Mouse (Mus musculus) lung, adult 2 months (tissue): ENCODE results near the gene Zfp760. TPM values are rescaled to one million over a fixed set of nuclear protein-coding genes. Genes with fewer than 3 reads are reported as not detected.
"Not testable (repeated sequence)": the region's sequence is repeated elsewhere in the genome, so short reads cannot be mapped to it uniquely, and the experiment has no call there.

Experiments
- DNase-seq: peaks from one replicate; pipeline ENCODE4 v3.0.0; 2022
- H3K4me1 ChIP-seq: fragments of 200-500 bp; 2 replicates; pipeline ENCODE4 v1.6.1; 2011; ENCODE audit warnings: low read length; ENCODE audit not compliant: control insufficient read depth, insufficient read depth
- H3K4me3 ChIP-seq: fragments of 200-500 bp; replicated peaks from 2 replicates; pipeline ENCODE3; 2011; ENCODE audit warnings: low read depth, mild to moderate bottlenecking, control low read depth, low read length; ENCODE audit errors: extremely low read depth
- CTCF ChIP-seq: fragments of 200-500 bp; IDR thresholded peaks from 2 replicates; pipeline ENCODE4 v1.5.1; 2011; ENCODE audit warnings: mild to moderate bottlenecking, low read length, control low read depth; ENCODE audit not compliant: insufficient read depth
- POLR2A ChIP-seq: fragments of 200-500 bp; IDR thresholded peaks from 2 replicates; pipeline ENCODE4 v1.6.1; 2011; ENCODE audit warnings: low read depth, mild to moderate bottlenecking, control low read depth, low read length, borderline replicate concordance; ENCODE audit errors: extremely low read depth
- WGBS: fragments of 180-500 bp; shearing (Covaris S2); methylation state at CpG from one replicate; pipeline ENCODE4 v1.1.7; 2018; 5-methylcytosine and 5-hydroxymethylcytosine counted together
- polyA plus RNA-seq: library from polyadenylated mRNA; depleted of rRNA; stranded (reverse); fragments of >200 nt; gene quantifications from 2 replicates; pipeline ENCODE4 v1.2.3, GENCODE M21; 2012; rRNA removed

Zfp760 gene
- polyA plus RNA-seq, 1 experiment = 1.4 TPM

DNA sequence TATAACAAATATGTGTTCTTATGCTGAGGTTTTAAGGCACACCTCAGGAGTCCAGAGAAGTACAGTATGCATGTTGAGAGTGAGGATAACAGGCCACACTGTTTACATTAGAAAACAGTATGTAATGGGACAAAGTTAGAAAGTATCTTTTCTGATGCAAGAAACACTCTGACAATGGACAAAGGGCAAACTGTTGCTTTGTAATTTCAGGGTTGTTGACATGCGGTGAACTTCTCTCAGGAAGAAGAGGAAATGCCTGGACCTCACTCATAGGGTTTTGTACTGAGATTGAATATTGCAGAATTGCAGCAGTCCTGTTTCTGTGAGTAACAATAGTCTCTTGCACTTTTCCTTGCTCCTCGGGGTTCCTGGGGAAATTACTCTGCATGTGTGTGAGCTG, 860 bp downstream of the Zfp760 start:
- DNase-seq = no peak
- Histone ChIP-seq H3K4me3 (peak overlapping the region; percentile 9), H3K4me1 (peaks cover 3% of the 10 kb centered on the region)
- WGBS = 18% methylated on average over 2 of the region's 2 CpGs
- no peak for TF ChIP-seq CTCF
- no peak for TF ChIP-seq POLR2A

DNA sequence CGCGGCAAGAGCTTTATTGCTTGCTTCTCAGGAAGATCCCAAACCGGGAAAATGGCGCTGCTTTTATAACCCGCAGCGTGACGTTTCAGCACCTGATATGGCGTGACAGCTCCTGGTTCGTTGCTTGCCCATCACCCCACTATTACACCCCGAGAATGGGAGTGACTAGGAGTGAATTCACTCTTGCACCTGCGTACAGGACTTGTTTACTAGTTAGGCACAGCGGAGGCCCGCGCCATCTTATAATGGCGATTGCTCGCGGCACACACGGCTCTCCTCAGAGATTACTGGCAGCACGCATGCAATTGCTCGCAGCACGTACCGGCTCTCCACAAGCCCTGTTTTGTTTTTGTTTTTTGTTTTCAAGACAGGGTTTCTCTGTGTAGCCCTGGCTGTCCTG, 23.0 kb downstream of the Zfp760 start, which contains the start of gene Zfp229:
Gene Zfp229 (plus strand): TSS at position 301 of the 400 bp plus-strand sequence.
- 92% methylated on average over 12 of the region's 22 CpGs for WGBS
- not testable (repeated sequence) for H3K4me1 ChIP-seq, H3K4me3 ChIP-seq, DNase-seq

DNA sequence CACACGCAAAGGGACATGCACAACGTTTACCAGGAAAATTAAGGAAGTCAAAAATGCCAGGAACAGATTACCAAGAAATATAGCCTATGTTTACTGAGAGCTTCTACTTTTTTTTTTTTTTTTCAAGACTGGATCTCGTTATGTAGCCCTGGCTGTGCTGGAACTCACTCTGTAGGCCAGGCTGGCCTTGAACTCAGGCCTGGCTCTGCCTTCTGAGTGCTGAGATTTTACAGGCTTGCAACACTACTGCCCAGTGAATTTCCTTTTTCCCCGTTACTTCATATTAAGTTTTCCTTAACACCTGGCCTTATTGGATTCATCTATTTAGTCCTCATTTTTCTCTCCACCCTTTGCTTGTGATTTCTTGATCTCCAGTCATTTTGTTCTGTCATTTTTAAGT, 25.5 kb downstream of the Zfp760 start:
- TF ChIP-seq POLR2A (no peak), CTCF (no peak)
- peaks cover 7% of the 10 kb centered on the region for H3K4me1 ChIP-seq
- DNase-seq = no peak
- WGBS = 45% methylated on average over 4 of the region's 4 CpGs
- peak overlapping the region; percentile 19 for H3K4me3 ChIP-seq

DNA sequence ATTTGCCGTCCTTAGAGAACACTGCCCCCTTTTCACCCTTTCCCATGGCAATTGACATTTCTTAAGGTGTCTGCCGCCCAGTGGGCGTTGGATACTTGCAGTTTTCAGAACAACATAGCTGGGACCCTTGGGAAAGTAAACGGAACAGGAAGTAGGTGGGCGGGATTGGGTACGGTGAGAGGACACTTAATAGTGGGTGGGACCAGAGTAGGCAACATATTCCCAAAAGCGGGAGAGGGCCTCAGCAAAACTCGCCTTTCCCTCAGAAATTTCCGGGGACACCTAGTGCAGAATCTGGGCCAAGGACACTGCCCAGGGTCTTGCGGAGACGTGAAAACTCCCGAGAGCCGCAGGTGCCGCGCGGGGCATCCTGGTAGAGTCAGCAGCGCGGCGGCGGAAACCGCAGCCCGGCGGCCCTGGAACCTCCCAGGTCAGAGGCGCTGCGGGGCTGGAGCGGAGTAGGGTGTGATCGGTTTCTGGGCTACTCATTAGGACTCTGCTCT, 26.0 kb downstream of the Zfp760 start:
- no peak for TF ChIP-seq CTCF
- peak; percentile 56; the same call in 1 of the 2 replicates for TF ChIP-seq POLR2A
- peaks cover 7% of the 10 kb centered on the region for H3K4me1 ChIP-seq
- peak overlapping the region; percentile 85 for H3K4me3 ChIP-seq
- WGBS = 1% methylated on average over 27 of the region's 27 CpGs
- DNase-seq = peak; percentile 82

DNA sequence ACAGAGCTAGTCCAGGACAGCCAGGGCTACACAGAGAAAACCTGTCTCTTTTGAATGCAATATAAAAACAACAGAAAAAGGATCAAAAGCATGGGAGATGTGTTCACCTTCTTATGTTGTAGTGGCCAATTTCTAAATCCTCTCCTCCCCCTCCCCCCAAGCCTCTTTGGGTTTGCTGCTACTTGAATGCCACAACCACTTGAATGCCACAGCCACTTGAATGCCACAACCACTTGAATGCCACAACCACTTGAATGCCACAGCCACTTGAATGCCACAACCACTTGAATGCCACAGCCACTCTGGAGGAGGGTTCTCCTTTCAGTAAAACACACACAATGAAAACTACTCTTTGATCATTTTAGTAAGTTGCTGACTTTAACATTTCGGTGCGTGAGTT, 45.2 kb downstream of the Zfp760 start:
- no peak overlapping the region for H3K4me3 ChIP-seq
- whole genome bisulfite sequencing = 26% methylated on average over 2 of the region's 2 CpGs

DNA sequence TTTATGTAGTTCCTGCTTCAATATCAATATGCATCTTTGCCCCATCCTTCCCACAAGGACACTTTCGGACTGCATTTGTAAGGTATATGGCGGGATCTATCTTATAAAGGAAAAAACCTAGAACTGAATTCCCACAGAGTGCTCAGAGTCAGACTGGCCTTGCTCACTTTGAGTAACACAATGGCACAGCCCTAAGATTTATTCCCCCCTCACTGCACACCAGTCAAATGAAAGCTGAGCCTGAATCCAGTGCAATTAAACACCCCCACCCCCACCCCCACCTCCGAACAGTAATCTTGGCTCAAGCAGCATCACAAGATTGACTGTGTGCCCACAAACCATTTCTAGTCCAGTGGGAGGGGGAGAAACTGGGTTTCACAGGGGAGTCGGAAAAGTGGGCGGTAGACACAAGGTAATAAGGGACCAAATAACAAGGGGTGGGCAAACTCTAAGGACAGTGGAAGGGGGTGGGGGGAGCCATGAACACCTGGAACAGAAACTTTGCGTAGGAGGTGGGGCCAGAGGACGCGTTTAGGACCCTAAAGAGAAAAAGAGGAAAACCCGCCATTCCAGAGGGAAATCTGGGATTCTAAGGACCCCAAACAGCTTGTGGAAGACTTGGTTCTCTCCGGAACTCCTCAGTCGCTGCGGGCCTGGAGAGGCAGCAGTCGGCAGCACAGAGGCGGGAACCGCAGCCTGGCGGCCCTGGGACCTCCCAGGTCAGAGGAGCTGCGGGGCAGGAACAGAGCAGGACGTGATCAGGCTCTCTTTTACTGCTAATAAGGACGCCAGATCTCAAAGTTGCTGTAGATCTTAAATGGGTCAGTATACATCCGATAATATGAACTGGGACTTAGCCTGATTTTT, 46.0 kb downstream of the Zfp760 start:
- 12% methylated on average over 20 of the region's 20 CpGs for WGBS
- no peak for DNase-seq
- Histone ChIP-seq H3K4me3 (peak overlapping the region; percentile 7), H3K4me1 (peaks cover 3% of the 10 kb centered on the region; the same call in 1 of the 2 replicates)
- TF ChIP-seq POLR2A = no peak
- no peak for TF ChIP-seq CTCF

More for the DNA sequence above, 45.2 kb downstream of the Zfp760 start:
- H3K4me1 ChIP-seq = peaks cover 3% of the 10 kb centered on the region; the same call in 1 of the 2 replicates
- TF ChIP-seq POLR2A (no peak), CTCF (no peak)
- peak; percentile 30 for DNase-seq

DNA sequence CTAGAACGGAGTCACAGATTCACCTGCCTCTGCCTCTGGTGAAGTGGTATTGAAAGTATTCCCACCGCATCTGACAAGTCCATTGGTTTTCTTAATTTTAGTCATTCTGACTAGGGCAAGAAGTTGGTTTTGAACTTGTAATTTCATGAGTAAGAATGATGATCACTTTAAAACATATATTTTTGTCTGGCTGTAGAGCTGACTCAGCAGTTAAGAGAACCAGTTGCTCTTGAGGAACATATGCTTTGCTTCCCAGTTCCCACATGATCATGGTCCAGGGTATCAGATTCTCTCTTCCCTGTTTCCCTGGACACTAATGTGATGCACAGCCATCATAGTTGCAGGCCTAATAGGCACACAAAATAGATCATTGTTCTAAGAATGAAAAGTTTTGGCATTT, 62.8 kb downstream of the Zfp760 start:
- 86% methylated on average over 2 of the region's 2 CpGs for WGBS
- no peak for DNase-seq
- no peaks in the 10 kb centered on the region for H3K4me1 ChIP-seq
- H3K4me3 ChIP-seq = no peak overlapping the region
- TF ChIP-seq CTCF = no peak
- no peak for TF ChIP-seq POLR2A

Other genes with a start within 250 kb of the Zfp760 start
- 1.5 and 1.8 TPM in 2 replicates for gene Zfp53, start 218.7 kb upstream of the Zfp760 start, polyA plus RNA-seq
- 0.34 and 0.73 TPM in 2 replicates for gene Zfp52, start 172.2 kb upstream of the Zfp760 start, polyA plus RNA-seq
- 1.3 and 1.9 TPM in 2 replicates for gene Zfp948, start 140.7 kb upstream of the Zfp760 start, polyA plus RNA-seq
- 0.40 and 0.64 TPM in 2 replicates for gene Zfp983, start 57.1 kb upstream of the Zfp760 start, polyA plus RNA-seq
- not detected in 2 replicates for gene Gm10226, start 15.9 kb upstream of the Zfp760 start, polyA plus RNA-seq
- gene Zfp229, start 23.1 kb downstream of the Zfp760 start, polyA plus RNA-seq = 1.4 and 2.5 TPM in 2 replicates
- gene Zfp820, start 138.0 kb downstream of the Zfp760 start, polyA plus RNA-seq = 0.09 and 0.22 TPM in 2 replicates
- gene Zfp995, start 202.2 kb downstream of the Zfp760 start, polyA plus RNA-seq = 1.5 and 1.8 TPM in 2 replicates